Mouse (Mus musculus): ENCODE measurements around the gene Gpr160.
"Not testable (repeated sequence)": the region's sequence is repeated elsewhere in the genome, so short reads cannot be mapped to it uniquely, and the experiment has no call there.

The Gpr160 gene

GRCm38 (mm10) chr3:30855604-30856458 lies at the start of gene Gpr160:
Gene Gpr160, plus strand, starts transcription at chr3:30855950.
- peak; percentile 87 for DNase-seq

GRCm38 (mm10) chr3:30812881-30813280 lies 42.9 kb upstream of the Gpr160 start:
- DNase-seq, result no peak

GRCm38 (mm10) chr3:30818630-30819125 lies 37.1 kb upstream of the Gpr160 start:
- DNase-seq, result no peak

- no peak for DNase-seq
Observed at GRCm38 (mm10) chr3:30822163-30822562, 33.6 kb upstream of the Gpr160 start.

- DNase-seq, result no peak
Observed at GRCm38 (mm10) chr3:30826069-30826468, 29.7 kb upstream of the Gpr160 start.

- no peak for DNase-seq
Observed at GRCm38 (mm10) chr3:30831848-30832606, 23.7 kb upstream of the Gpr160 start.

- no peak for DNase-seq
Observed at GRCm38 (mm10) chr3:30833254-30833653, 22.5 kb upstream of the Gpr160 start.

- no peak for DNase-seq
Observed at GRCm38 (mm10) chr3:30845755-30846154, 10.0 kb upstream of the Gpr160 start.

GRCm38 (mm10) chr3:30847413-30847812 lies 8.3 kb upstream of the Gpr160 start:
- no peak for DNase-seq

GRCm38 (mm10) chr3:30851422-30851821 lies 4.3 kb upstream of the Gpr160 start:
- no peak for DNase-seq

GRCm38 (mm10) chr3:30853596-30853995 lies 2.2 kb upstream of the Gpr160 start:
- DNase-seq, result no peak

GRCm38 (mm10) chr3:30859599-30859998 lies 3.8 kb downstream of the Gpr160 start:
- DNase-seq, result not testable (repeated sequence)

- DNase-seq, result no peak
Observed at GRCm38 (mm10) chr3:30860705-30861104, 5.0 kb downstream of the Gpr160 start.

GRCm38 (mm10) chr3:30863712-30864435 lies 8.1 kb downstream of the Gpr160 start:
- no peak for DNase-seq

- DNase-seq, result no peak
Observed at GRCm38 (mm10) chr3:30864640-30865039, 8.9 kb downstream of the Gpr160 start.

GRCm38 (mm10) chr3:30868176-30868575 lies 12.4 kb downstream of the Gpr160 start:
- no peak for DNase-seq

GRCm38 (mm10) chr3:30868625-30869024 lies 12.9 kb downstream of the Gpr160 start:
- DNase-seq, result no peak

GRCm38 (mm10) chr3:30869995-30870394 lies 14.2 kb downstream of the Gpr160 start:
- no peak for DNase-seq

GRCm38 (mm10) chr3:30876709-30877108 lies 21.0 kb downstream of the Gpr160 start:
- DNase-seq, result no peak

GRCm38 (mm10) chr3:30887449-30887848 lies 31.7 kb downstream of the Gpr160 start:
- DNase-seq, result no peak

GRCm38 (mm10) chr3:30889014-30889413 lies 33.3 kb downstream of the Gpr160 start:
- DNase-seq, result no peak

GRCm38 (mm10) chr3:30896721-30897120 lies 41.0 kb downstream of the Gpr160 start:
- DNase-seq, result no peak

- DNase-seq, result no peak
Observed at GRCm38 (mm10) chr3:30899407-30899806, 43.7 kb downstream of the Gpr160 start.
